Mouse (Mus musculus) heart, embryonic 15.5 days (tissue): ENCODE results near the gene Fam90a1a. TPM values are rescaled to one million over a fixed set of nuclear protein-coding genes. Genes with fewer than 3 reads are reported as not detected.

Source experiments
- ATAC-seq: fragments of 200-750 bp; cut with Nextera tagmentation; replicated peaks from 2 replicates; pipeline ENCODE4 v1.8.0; 2017; ENCODE audit warnings: low read depth, moderate TSS enrichment; ENCODE audit not compliant: insufficient number of reproducible peaks, insufficient read depth, low FRiP score
- H3K27ac ChIP-seq: fragments of 300-500 bp; sonication (generic); 2 replicates; pipeline ENCODE4 v1.5.1; 2015; ENCODE audit warnings: mild to moderate bottlenecking, inconsistent platforms
- H3K27me3 ChIP-seq: fragments of 300-500 bp; sonication (generic); 2 replicates; pipeline ENCODE4 v1.6.1; 2015; ENCODE audit warnings: inconsistent platforms
- H3K36me3 ChIP-seq: fragments of 300-500 bp; sonication (generic); 2 replicates; pipeline ENCODE4 v1.6.1; 2015; ENCODE audit warnings: mild to moderate bottlenecking, inconsistent platforms
- H3K4me1 ChIP-seq: fragments of 300-500 bp; sonication (generic); replicated peaks from 2 replicates; pipeline ENCODE4 v1.6.1; 2015; ENCODE audit warnings: inconsistent platforms
- H3K4me2 ChIP-seq: fragments of 300-500 bp; sonication (generic); 2 replicates; pipeline ENCODE4 v1.6.1; 2015; ENCODE audit warnings: inconsistent platforms, mild to moderate bottlenecking, moderate library complexity
- H3K4me3 ChIP-seq: fragments of 300-500 bp; sonication (generic); 2 replicates; pipeline ENCODE4 v1.5.1; 2015; ENCODE audit warnings: mild to moderate bottlenecking, inconsistent platforms
- H3K9ac ChIP-seq: fragments of 300-500 bp; sonication (generic); 2 replicates; pipeline ENCODE4 v1.6.1; 2015; ENCODE audit warnings: mild to moderate bottlenecking, inconsistent platforms
- H3K9me3 ChIP-seq: fragments of 300-500 bp; sonication (generic); replicated peaks from 2 replicates; pipeline ENCODE4 v1.6.1; 2016; ENCODE audit warnings: inconsistent platforms
- WGBS: fragments of 180-500 bp; shearing (Covaris S2); methylation state at CpG from one replicate; pipeline ENCODE4 v1.1.7; 2015; ENCODE audit warnings: mixed read lengths; 5-methylcytosine and 5-hydroxymethylcytosine counted together
- polyA plus RNA-seq: library from polyadenylated mRNA; unstranded; fragments of >200 nt; fragmentation: Nextera tagmentation; extraction: Ambion mirVana; gene quantifications from 2 replicates; pipeline ENCODE4 v1.2.1, GENCODE M21; 2015

Gene Fam90a1a
- polyA plus RNA-seq, 1 experiment from 2014 or later = not detected

- 85% methylated on average over 3 of the region's 3 CpGs for WGBS
- H3K4me3 ChIP-seq = no peak within 1 kb of the TSS
- H3K9me3 ChIP-seq = no peaks in the 10 kb centered on the region
- ATAC-seq = no peak
- no peak within 1 kb of the TSS for H3K4me2 ChIP-seq
- no peaks in the 10 kb centered on the region for H3K36me3 ChIP-seq
- no peak within 1 kb of the TSS for H3K9ac ChIP-seq
- no peak within 1 kb of the TSS for H3K27ac ChIP-seq
- H3K4me1 ChIP-seq = no peaks in the 10 kb centered on the region
- H3K27me3 ChIP-seq = no peaks in the 10 kb centered on the region
Observed at GRCm38 (mm10) chr8:21969475-21969874, 11.0 kb downstream of the Fam90a1a start, which contains the start of gene Ccdc70. Gene Ccdc70 (plus strand): TSS chr8:21969775.

GRCm38 (mm10) chr8:21978193-21978592, 19.7 kb downstream of the Fam90a1a start:
- no peaks in the 10 kb centered on the region for H3K4me1 ChIP-seq
- H3K4me3 ChIP-seq = no peak overlapping the region
- no peak overlapping the region for H3K4me2 ChIP-seq
- no peaks in the 10 kb centered on the region for H3K36me3 ChIP-seq
- no peak for ATAC-seq
- H3K9me3 ChIP-seq = no peaks in the 10 kb centered on the region
- H3K27me3 ChIP-seq = no peaks in the 10 kb centered on the region
- WGBS = 71% methylated on average over 4 of the region's 4 CpGs
- no peak overlapping the region for H3K27ac ChIP-seq
- H3K9ac ChIP-seq = no peak overlapping the region

- Histone ChIP-seq H3K9ac (no peak overlapping the region), H3K27ac (no peak overlapping the region), H3K9me3 (no peaks in the 10 kb centered on the region), H3K4me3 (no peak overlapping the region), H3K27me3 (no peaks in the 10 kb centered on the region), H3K36me3 (no peaks in the 10 kb centered on the region), H3K4me1 (no peaks in the 10 kb centered on the region), H3K4me2 (no peak overlapping the region)
- ATAC-seq = no peak
- WGBS = 61% methylated on average over 8 of the region's 8 CpGs
Observed at GRCm38 (mm10) chr8:21981664-21982337, 23.3 kb downstream of the Fam90a1a start.

GRCm38 (mm10) chr8:21992184-21992583, 33.7 kb downstream of the Fam90a1a start:
- ATAC-seq = no peak
- no peaks in the 10 kb centered on the region for H3K9me3 ChIP-seq
- 16% methylated on average over 6 of the region's 6 CpGs for WGBS

GRCm38 (mm10) chr8:21995181-21995580, 36.7 kb downstream of the Fam90a1a start:
- no peak for ATAC-seq

More at GRCm38 (mm10) chr8:21992184-21992583, 33.7 kb downstream of the Fam90a1a start:
- Histone ChIP-seq H3K36me3 (no peaks in the 10 kb centered on the region), H3K4me3 (no peak overlapping the region), H3K4me1 (no peaks in the 10 kb centered on the region), H3K27ac (no peak overlapping the region), H3K9ac (no peak overlapping the region), H3K27me3 (no peaks in the 10 kb centered on the region), H3K4me2 (no peak overlapping the region)

GRCm38 (mm10) chr8:22004750-22005522, 46.4 kb downstream of the Fam90a1a start:
- no peak overlapping the region for H3K27ac ChIP-seq
- no peak for ATAC-seq
- H3K4me3 ChIP-seq = no peak overlapping the region
- no peaks in the 10 kb centered on the region for H3K9me3 ChIP-seq
- 66% methylated on average over 14 of the region's 14 CpGs for WGBS
- no peaks in the 10 kb centered on the region for H3K4me1 ChIP-seq
- H3K27me3 ChIP-seq = no peaks in the 10 kb centered on the region
- no peaks in the 10 kb centered on the region for H3K36me3 ChIP-seq
- no peak overlapping the region for H3K4me2 ChIP-seq
- no peak overlapping the region for H3K9ac ChIP-seq

More at GRCm38 (mm10) chr8:21995181-21995580, 36.7 kb downstream of the Fam90a1a start:
- H3K4me3 ChIP-seq = no peak overlapping the region
- no peaks in the 10 kb centered on the region for H3K36me3 ChIP-seq
- no peak overlapping the region for H3K27ac ChIP-seq
- H3K27me3 ChIP-seq = no peaks in the 10 kb centered on the region
- H3K9me3 ChIP-seq = no peaks in the 10 kb centered on the region
- 47% methylated on average over 3 of the region's 3 CpGs for WGBS
- no peak overlapping the region for H3K9ac ChIP-seq
- H3K4me1 ChIP-seq = no peaks in the 10 kb centered on the region
- H3K4me2 ChIP-seq = no peak overlapping the region

GRCm38 (mm10) chr8:22006423-22006822, 47.9 kb downstream of the Fam90a1a start:
- 72% methylated on average over 6 of the region's 6 CpGs for WGBS
- Histone ChIP-seq H3K36me3 (no peaks in the 10 kb centered on the region), H3K27me3 (no peaks in the 10 kb centered on the region), H3K4me2 (no peak overlapping the region), H3K4me1 (no peaks in the 10 kb centered on the region), H3K4me3 (no peak overlapping the region), H3K27ac (no peak overlapping the region), H3K9me3 (no peaks in the 10 kb centered on the region), H3K9ac (no peak overlapping the region)
- no peak for ATAC-seq

- 31% methylated on average over 3 of the region's 3 CpGs for whole genome bisulfite sequencing
- no peak for ATAC-seq
- Histone ChIP-seq H3K9ac (no peak overlapping the region), H3K27me3 (no peaks in the 10 kb centered on the region), H3K36me3 (no peaks in the 10 kb centered on the region), H3K4me2 (no peak overlapping the region), H3K27ac (no peak overlapping the region), H3K4me3 (no peak overlapping the region), H3K9me3 (no peaks in the 10 kb centered on the region), H3K4me1 (no peaks in the 10 kb centered on the region)
Observed at GRCm38 (mm10) chr8:22009403-22009802, 50.9 kb downstream of the Fam90a1a start.

GRCm38 (mm10) chr8:22013034-22013707, 54.7 kb downstream of the Fam90a1a start:
- Histone ChIP-seq H3K9me3 (no peaks in the 10 kb centered on the region), H3K27me3 (no peaks in the 10 kb centered on the region), H3K27ac (no peak overlapping the region), H3K4me3 (no peak overlapping the region), H3K36me3 (no peaks in the 10 kb centered on the region), H3K9ac (no peak overlapping the region), H3K4me2 (no peak overlapping the region), H3K4me1 (no peaks in the 10 kb centered on the region)
- no peak for ATAC-seq
- 74% methylated on average over 24 of the region's 24 CpGs for WGBS
